Mouse (Mus musculus) thymus, adult 18-20 months (tissue): ENCODE measurements around the gene Cdh18.
"Not testable (repeated sequence)": the region's sequence is repeated elsewhere in the genome, so short reads cannot be mapped to it uniquely, and the experiment has no call there.

Source experiments
- DNase-seq, 2 experiments: peaks; one replicate each; pipeline ENCODE4 v3.0.0; 2022; ENCODE audit warnings: mixed read lengths in 2 of 2

The Cdh18 gene

GRCm38 (mm10) chr15:23230616-23231015, 681.8 kb downstream of the Cdh18 start:
- DNase-seq: no peak

GRCm38 (mm10) chr15:23257751-23258440, 709.1 kb downstream of the Cdh18 start:
- no peak for DNase-seq

GRCm38 (mm10) chr15:23278421-23278820, 729.6 kb downstream of the Cdh18 start:
- no peak for DNase-seq

- DNase-seq: no peak
Observed at GRCm38 (mm10) chr15:23305018-23305417, 756.2 kb downstream of the Cdh18 start.

GRCm38 (mm10) chr15:23316766-23317165, 767.9 kb downstream of the Cdh18 start:
- no peak for DNase-seq

- no peak for DNase-seq
Observed at GRCm38 (mm10) chr15:23317409-23317808, 768.6 kb downstream of the Cdh18 start.

- DNase-seq: not testable (repeated sequence)
Observed at GRCm38 (mm10) chr15:23340338-23340737, 791.5 kb downstream of the Cdh18 start.

- no peak for DNase-seq
Observed at GRCm38 (mm10) chr15:23351078-23351477, 802.3 kb downstream of the Cdh18 start.

- no peak for DNase-seq
Observed at GRCm38 (mm10) chr15:23366325-23366724, 817.5 kb downstream of the Cdh18 start.

- DNase-seq: no peak
Observed at GRCm38 (mm10) chr15:23367712-23368111, 818.9 kb downstream of the Cdh18 start.

GRCm38 (mm10) chr15:23378016-23378750, 829.4 kb downstream of the Cdh18 start:
- no peak for DNase-seq

GRCm38 (mm10) chr15:23385816-23386215, 837.0 kb downstream of the Cdh18 start:
- no peak for DNase-seq

- no peak for DNase-seq
Observed at GRCm38 (mm10) chr15:23396646-23397045, 847.8 kb downstream of the Cdh18 start.

GRCm38 (mm10) chr15:23403792-23404191, 855.0 kb downstream of the Cdh18 start:
- DNase-seq: no peak

GRCm38 (mm10) chr15:23408256-23408655, 859.4 kb downstream of the Cdh18 start:
- DNase-seq: no peak

- DNase-seq: no peak
Observed at GRCm38 (mm10) chr15:23416450-23417080, 867.7 kb downstream of the Cdh18 start.

GRCm38 (mm10) chr15:23418158-23418557, 869.3 kb downstream of the Cdh18 start:
- no peak for DNase-seq

- DNase-seq: no peak
Observed at GRCm38 (mm10) chr15:23420010-23420409, 871.2 kb downstream of the Cdh18 start.

GRCm38 (mm10) chr15:23430021-23430420, 881.2 kb downstream of the Cdh18 start:
- no peak for DNase-seq

- DNase-seq: no peak
Observed at GRCm38 (mm10) chr15:23448542-23448941, 899.7 kb downstream of the Cdh18 start.

GRCm38 (mm10) chr15:23452098-23452625, 903.3 kb downstream of the Cdh18 start:
- no peak for DNase-seq

GRCm38 (mm10) chr15:23453331-23453730, 904.5 kb downstream of the Cdh18 start:
- DNase-seq: no peak

- DNase-seq: no peak
Observed at GRCm38 (mm10) chr15:23455344-23455743, 906.5 kb downstream of the Cdh18 start.

GRCm38 (mm10) chr15:23457401-23457800, 908.6 kb downstream of the Cdh18 start:
- no peak for DNase-seq
